Mouse (Mus musculus) neural tube, embryonic 11.5 days (tissue): ENCODE data around the gene Ndufc1. TPM values are rescaled to one million over a fixed set of nuclear protein-coding genes. Genes with fewer than 3 reads are reported as not detected.
"Not testable (repeated sequence)": the region's sequence is repeated elsewhere in the genome, so short reads cannot be mapped to it uniquely, and the experiment has no call there.

Experiments used
- ATAC-seq: fragments of 200-750 bp; cut with Nextera tagmentation; 2 replicates; pipeline ENCODE4 v1.8.0; 2017; ENCODE audit warnings: moderate number of reproducible peaks, mild to moderate bottlenecking, moderate TSS enrichment, moderate library complexity; ENCODE audit not compliant: insufficient read depth, low FRiP score, low TSS enrichment
- DNase-seq: peaks from one replicate; pipeline ENCODE4 v3.0.0-alpha.2; 2015; ENCODE audit warnings: low spot score
- H3K27ac ChIP-seq: fragments of 300-500 bp; sonication (generic); 2 replicates; pipeline ENCODE4 v1.5.1; 2014; ENCODE audit warnings: low read depth, mild to moderate bottlenecking, low read length
- H3K27me3 ChIP-seq: fragments of 300-500 bp; sonication (generic); 2 replicates; pipeline ENCODE4 v1.6.1; 2014; ENCODE audit warnings: mild to moderate bottlenecking, low read length, mixed read lengths; ENCODE audit not compliant: control insufficient read depth, insufficient read depth
- H3K36me3 ChIP-seq: fragments of 300-500 bp; sonication (generic); 2 replicates; pipeline ENCODE4 v1.6.1; 2014; ENCODE audit warnings: mild to moderate bottlenecking, low read length, moderate library complexity, mixed read lengths; ENCODE audit not compliant: control insufficient read depth, insufficient read depth
- H3K4me1 ChIP-seq: fragments of 300-500 bp; sonication (generic); 2 replicates; pipeline ENCODE4 v1.6.1; 2014; ENCODE audit warnings: low read length, mixed read lengths; ENCODE audit not compliant: control insufficient read depth, insufficient read depth
- H3K4me2 ChIP-seq: fragments of 300-500 bp; sonication (generic); 2 replicates; pipeline ENCODE4 v1.6.1; 2014; ENCODE audit warnings: low read depth, mild to moderate bottlenecking, moderate library complexity
- H3K4me3 ChIP-seq: fragments of 300-500 bp; sonication (generic); 2 replicates; pipeline ENCODE4 v1.5.1; 2014; ENCODE audit warnings: low read depth, low read length
- H3K9ac ChIP-seq: fragments of 300-500 bp; sonication (generic); 2 replicates; pipeline ENCODE4 v1.6.1; 2014; ENCODE audit warnings: mild to moderate bottlenecking, low read length
- H3K9me3 ChIP-seq: fragments of 300-500 bp; sonication (generic); 2 replicates; pipeline ENCODE4 v1.6.1; 2016; ENCODE audit warnings: low read length; ENCODE audit not compliant: control insufficient read depth
- WGBS: fragments of 180-500 bp; shearing (Covaris S2); extraction: QIAGEN DNeasy Blood & Tissue Kit; methylation state at CpG from one replicate; pipeline ENCODE4 v1.1.7; 2014; 5-methylcytosine and 5-hydroxymethylcytosine counted together
- polyA plus RNA-seq: library from polyadenylated mRNA; unstranded; fragments of >200 nt; fragmentation: Nextera tagmentation; extraction: Ambion mirVana; gene quantifications from 2 replicates; pipeline ENCODE4 v1.2.1, GENCODE M21; 2014

Gene Ndufc1
- polyA plus RNA-seq, 1 experiment from 2014 or later, result 654 TPM

GRCm38 (mm10) chr3:51416364-51417134, 7.8 kb upstream of the Ndufc1 start:
- H3K9me3 ChIP-seq, result no peaks in the 10 kb centered on the region
- peak overlapping the region; percentile 98 for H3K9ac ChIP-seq
- peak; percentile 60 for DNase-seq
- peak; percentile 43 for ATAC-seq
- H3K27me3 ChIP-seq, result no peaks in the 10 kb centered on the region
- peak overlapping the region; percentile 81 for H3K4me2 ChIP-seq
- peaks cover 3% of the 10 kb centered on the region for H3K4me1 ChIP-seq
- no peaks in the 10 kb centered on the region for H3K36me3 ChIP-seq
- peak overlapping the region; percentile 98 for H3K4me3 ChIP-seq
- H3K27ac ChIP-seq, result peak overlapping the region; percentile 93
- 1% methylated on average over 48 of the region's 68 CpGs for WGBS

DNA sequence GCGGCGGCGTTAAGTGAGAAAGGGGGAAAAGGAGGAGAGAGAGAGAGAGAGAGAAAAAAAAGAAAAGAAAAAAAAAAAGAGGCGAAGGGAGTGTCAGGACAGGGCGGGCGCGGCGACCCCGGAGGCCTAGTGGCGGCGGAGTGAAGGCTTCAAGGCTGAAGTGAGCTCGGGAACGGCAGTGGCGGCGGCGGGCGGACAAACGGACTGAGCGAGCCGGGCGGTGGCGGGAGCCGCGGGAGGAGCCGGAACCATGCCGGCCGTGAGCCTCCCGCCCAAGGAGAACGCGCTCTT, 7.2 kb upstream of the Ndufc1 start:
- Histone ChIP-seq H3K9me3 (no peaks in the 10 kb centered on the region), H3K4me1 (peaks cover 3% of the 10 kb centered on the region), H3K27me3 (no peaks in the 10 kb centered on the region), H3K36me3 (no peaks in the 10 kb centered on the region), H3K4me3 (peak overlapping the region; percentile 98), H3K27ac (peak overlapping the region; percentile 93), H3K9ac (peak overlapping the region; percentile 98), H3K4me2 (peak overlapping the region; percentile 81)
- under 1% methylated on average over 26 of the region's 30 CpGs for WGBS
- ATAC-seq, result peak; percentile 51
- no peak for DNase-seq

- peak; percentile 89 for ATAC-seq
- H3K27ac ChIP-seq, result peak within 1 kb of the TSS; percentile 93
- peaks cover 3% of the 10 kb centered on the region for H3K4me1 ChIP-seq
- no peaks in the 10 kb centered on the region for H3K27me3 ChIP-seq
- H3K4me3 ChIP-seq, result peak within 1 kb of the TSS; percentile 98
- H3K4me2 ChIP-seq, result peak within 1 kb of the TSS; percentile 67
- H3K9me3 ChIP-seq, result no peaks in the 10 kb centered on the region
- H3K9ac ChIP-seq, result peak within 1 kb of the TSS; percentile 98
- WGBS, result 6% methylated on average over 43 of the region's 43 CpGs
- DNase-seq, result peak; percentile 96
- H3K36me3 ChIP-seq, result no peaks in the 10 kb centered on the region
Observed at GRCm38 (mm10) chr3:51415098-51416072, 6.6 kb upstream of the Ndufc1 start, which contains the start of gene Naa15. Gene Naa15 (plus strand): TSS chr3:51415148.

DNA sequence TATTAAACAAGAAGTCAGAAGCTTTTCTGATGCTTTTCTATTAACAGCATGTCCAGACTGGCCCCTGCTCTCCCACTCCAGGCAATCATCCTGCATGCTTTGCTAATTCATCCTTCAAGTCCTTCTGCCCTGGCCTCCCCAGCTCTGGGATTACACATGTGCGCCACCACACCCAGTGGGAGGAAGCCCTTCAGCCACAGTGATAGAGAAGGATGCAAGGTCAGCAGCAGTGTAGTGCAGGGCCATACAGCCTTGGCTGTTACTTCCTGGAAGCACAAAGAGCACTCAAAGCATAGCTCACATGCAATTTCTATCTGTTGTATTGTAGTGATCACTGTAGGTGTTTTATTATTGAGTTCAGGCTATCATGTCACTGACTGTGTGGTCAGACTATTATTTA, 4.5 kb upstream of the Ndufc1 start:
- H3K4me2 ChIP-seq, result no peak overlapping the region
- H3K36me3 ChIP-seq, result no peaks in the 10 kb centered on the region
- DNase-seq, result no peak
- no peaks in the 10 kb centered on the region for H3K27me3 ChIP-seq
- H3K4me3 ChIP-seq, result no peak overlapping the region
- WGBS, result 80% methylated on average over 1 of the region's 1 CpGs
- no peak overlapping the region for H3K9ac ChIP-seq
- H3K4me1 ChIP-seq, result peaks cover 3% of the 10 kb centered on the region
- no peak for ATAC-seq
- H3K27ac ChIP-seq, result no peak overlapping the region
- H3K9me3 ChIP-seq, result no peaks in the 10 kb centered on the region

- Histone ChIP-seq H3K9ac (no peak overlapping the region), H3K4me1 (peaks cover 3% of the 10 kb centered on the region), H3K4me2 (no peak overlapping the region), H3K27me3 (no peaks in the 10 kb centered on the region), H3K27ac (no peak overlapping the region), H3K4me3 (no peak overlapping the region), H3K9me3 (no peaks in the 10 kb centered on the region), H3K36me3 (no peaks in the 10 kb centered on the region)
- DNase-seq (no peak), ATAC-seq (no peak)
- 92% methylated on average over 7 of the region's 7 CpGs for WGBS
Observed at GRCm38 (mm10) chr3:51412457-51412856, 3.7 kb upstream of the Ndufc1 start.

GRCm38 (mm10) chr3:51407870-51408560, 773 bp downstream of the Ndufc1 start:
- 0 out of 2 replicates have a peak, but pooled peaks cover 2% of the 10 kb centered on the region for H3K4me1 ChIP-seq
- ATAC-seq, result peak; percentile 18; the same call in 1 of the 2 replicates
- peak overlapping the region; percentile 67 for H3K4me2 ChIP-seq
- H3K36me3 ChIP-seq, result peaks cover 2% of the 10 kb centered on the region; the same call in 1 of the 2 replicates
- peak overlapping the region; percentile 83 for H3K4me3 ChIP-seq
- WGBS, result 21% methylated on average over 20 of the region's 20 CpGs
- H3K9me3 ChIP-seq, result no peaks in the 10 kb centered on the region
- H3K27ac ChIP-seq, result peak overlapping the region; percentile 96
- H3K27me3 ChIP-seq, result no peaks in the 10 kb centered on the region
- peak overlapping the region; percentile 89 for H3K9ac ChIP-seq
- no peak for DNase-seq

- peaks cover 2% of the 10 kb centered on the region; the same call in 1 of the 2 replicates for H3K36me3 ChIP-seq
- H3K4me2 ChIP-seq, result no peak overlapping the region
- no peaks in the 10 kb centered on the region for H3K9me3 ChIP-seq
- 0 out of 2 replicates have a peak, but pooled peaks cover 2% of the 10 kb centered on the region for H3K4me1 ChIP-seq
- DNase-seq (no peak), ATAC-seq (no peak)
- H3K9ac ChIP-seq, result no peak overlapping the region
- H3K27me3 ChIP-seq, result no peaks in the 10 kb centered on the region
- H3K27ac ChIP-seq, result no peak overlapping the region
- 96% methylated on average over 12 of the region's 12 CpGs for WGBS
- no peak overlapping the region for H3K4me3 ChIP-seq
Observed at GRCm38 (mm10) chr3:51402628-51403027, 6.2 kb downstream of the Ndufc1 start.

GRCm38 (mm10) chr3:51402054-51402453, 6.7 kb downstream of the Ndufc1 start:
- H3K36me3 ChIP-seq, H3K4me1 ChIP-seq, H3K9me3 ChIP-seq, DNase-seq, H3K9ac ChIP-seq, ATAC-seq, H3K4me3 ChIP-seq, H3K27ac ChIP-seq, H3K27me3 ChIP-seq, H3K4me2 ChIP-seq: not testable (repeated sequence)
- 73% methylated on average over 4 of the region's 4 CpGs for WGBS
